Mouse (Mus musculus) left cerebral cortex, adult 18-20 months (tissue): ENCODE data around the gene 1700015G11Rik. TPM values are rescaled to one million over a fixed set of nuclear protein-coding genes. Genes with fewer than 3 reads are reported as not detected.
A peak's percentile ranks its signal among the peaks of the same experiment; 100 is the strongest.

Source experiments
- DNase-seq, 2 experiments: peaks; one replicate each; pipeline ENCODE4 v3.0.0; 2021 to 2022; ENCODE audit warnings: low spot score in 2 of 2, mixed read lengths in 1 of 2
- long read RNA-seq, 2 experiments: library from polyadenylated mRNA; stranded (forward); transcript quantifications; one replicate each; pipeline ENCODE4 v2.0.0; 2021
- total RNA-seq, 2 experiments: library from RNA; stranded (reverse); gene quantifications; 2 replicates each; pipeline ENCODE4 v1.2.3; 2021

1700015G11Rik gene
- total RNA-seq, result not detected
- long read RNA-seq, experiment 1, result 0 reads
- long read RNA-seq, experiment 2, partial matches to known transcripts, result 0 of 1 reads
- long read RNA-seq, experiment 2, other reads (novel, unspliced or antisense), result 1 of 1 reads

DNA sequence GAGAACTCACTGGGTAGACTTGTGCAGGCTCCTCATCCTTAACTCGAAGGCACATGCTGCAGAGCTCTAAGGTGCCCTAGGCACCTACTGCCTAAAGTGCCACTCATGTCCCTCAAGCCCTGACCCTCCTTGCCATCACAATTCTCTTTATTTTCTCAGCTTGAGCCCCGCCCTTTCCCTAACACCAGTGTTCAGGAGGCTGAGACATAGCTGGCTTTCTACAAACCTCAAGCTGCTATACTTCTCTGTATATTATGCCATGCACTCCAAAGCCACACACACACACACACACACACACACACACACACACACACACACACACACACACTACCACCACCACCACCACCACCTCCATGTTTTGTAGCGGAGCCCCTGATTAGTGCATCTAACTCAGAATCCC lies at the start of gene 1700015G11Rik:
Gene 1700015G11Rik, minus strand, starts transcription at position 101 of the 400 bp plus-strand sequence.
- no peak for DNase-seq

DNA sequence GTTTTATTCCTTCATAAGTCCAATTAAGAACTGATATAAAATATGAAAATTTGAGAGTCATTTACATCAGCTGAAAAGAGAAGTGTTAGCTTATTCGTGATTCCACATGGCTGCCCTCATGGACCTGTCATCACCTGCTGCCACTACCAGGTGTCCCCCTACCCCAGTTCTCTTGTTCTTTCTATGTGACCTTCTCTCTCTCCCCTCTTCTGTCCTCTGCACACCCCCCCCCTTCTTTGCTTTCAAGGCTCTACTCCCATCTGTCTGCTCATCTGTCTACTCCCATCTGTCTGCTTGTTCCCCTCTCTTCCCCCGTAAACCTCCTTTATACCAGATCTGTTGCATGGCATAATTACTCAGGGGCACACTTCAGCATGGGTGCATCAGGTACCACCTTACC lies 41.4 kb upstream of the 1700015G11Rik start:
- DNase-seq, result no peak

DNA sequence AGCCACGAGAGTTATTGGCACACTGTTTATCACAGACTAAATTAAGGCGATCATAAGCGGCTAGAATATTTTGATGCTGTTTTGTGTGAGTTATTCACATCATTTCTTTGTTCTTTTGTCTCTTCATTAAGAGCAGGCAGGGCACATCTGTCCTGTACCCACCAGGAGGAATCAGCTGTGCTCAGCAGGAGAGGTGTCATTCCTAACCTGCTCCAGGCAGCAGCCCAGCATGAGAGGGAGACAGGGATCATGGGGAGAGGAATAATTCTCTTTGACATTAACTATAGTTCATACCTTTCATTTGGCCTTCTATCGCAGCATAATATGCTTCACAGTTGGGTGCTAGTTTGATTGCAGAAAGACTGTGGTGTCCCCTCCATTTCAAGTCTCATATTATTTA lies 40.7 kb upstream of the 1700015G11Rik start:
- DNase-seq, result no peak

DNA sequence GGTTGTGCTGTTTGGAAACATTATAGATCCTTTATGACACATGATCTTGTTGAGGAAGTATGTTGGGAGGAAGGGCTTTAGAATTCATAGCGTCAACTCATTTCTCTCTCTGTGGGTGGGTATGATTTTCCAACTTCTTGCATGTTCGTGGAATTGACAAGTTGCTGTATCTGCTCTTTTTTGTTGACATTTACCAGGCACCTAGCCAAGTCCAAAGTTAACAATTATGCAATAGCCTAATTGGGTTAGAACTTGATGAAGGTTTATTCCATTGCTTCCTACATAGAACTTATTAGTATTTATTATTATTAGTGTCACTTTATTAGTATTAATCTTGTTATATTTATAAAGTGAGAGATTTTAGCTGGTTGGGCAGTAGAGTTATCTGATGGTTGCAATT lies 40.3 kb upstream of the 1700015G11Rik start:
- no peak for DNase-seq

DNA sequence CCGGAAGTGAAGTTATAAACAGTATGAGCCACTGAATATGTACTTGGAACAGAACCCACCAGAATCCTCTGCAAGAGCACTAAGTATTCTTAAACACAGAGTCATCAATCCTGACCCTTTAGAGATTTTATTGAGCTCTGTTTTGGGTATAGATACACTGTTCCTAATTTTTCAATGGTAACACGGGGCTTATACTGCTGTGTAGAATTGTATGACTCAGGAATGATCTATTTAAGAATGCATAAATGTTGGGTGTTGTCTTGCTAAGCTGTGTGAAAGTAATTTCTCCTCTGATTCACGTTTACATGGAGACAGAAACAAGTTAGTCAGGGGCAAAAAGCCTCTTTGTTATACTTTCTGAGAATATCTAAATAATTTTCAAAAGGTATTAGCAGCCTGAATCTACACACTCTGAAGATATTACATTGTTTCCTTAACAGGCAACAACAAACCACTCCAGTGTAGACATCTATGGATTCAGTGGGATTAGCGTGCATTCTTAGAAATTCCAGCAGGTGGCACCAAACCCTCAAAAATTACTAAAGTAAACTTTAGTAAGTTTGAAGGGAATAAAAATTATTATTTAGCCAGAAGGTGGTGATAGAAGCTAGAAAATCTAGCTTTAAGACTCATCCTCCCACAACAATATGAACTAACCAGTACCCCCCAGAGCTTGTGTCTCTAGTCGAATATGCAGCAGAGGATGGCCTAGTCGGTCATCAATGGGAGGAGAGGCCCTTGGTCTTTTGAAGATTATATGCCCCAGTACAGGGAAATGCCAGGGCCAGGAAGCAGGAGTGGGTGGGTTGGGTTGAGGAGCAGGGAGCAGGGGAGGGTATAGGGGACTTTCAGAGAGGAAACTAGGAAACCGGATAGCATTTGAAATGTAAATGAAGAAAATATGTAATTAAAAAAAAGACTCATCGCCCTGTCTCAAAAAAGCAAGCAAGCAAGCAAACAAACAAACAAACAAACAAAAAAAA lies 22.4 kb upstream of the 1700015G11Rik start:
- DNase-seq, result peak; percentile 24 to 64

DNA sequence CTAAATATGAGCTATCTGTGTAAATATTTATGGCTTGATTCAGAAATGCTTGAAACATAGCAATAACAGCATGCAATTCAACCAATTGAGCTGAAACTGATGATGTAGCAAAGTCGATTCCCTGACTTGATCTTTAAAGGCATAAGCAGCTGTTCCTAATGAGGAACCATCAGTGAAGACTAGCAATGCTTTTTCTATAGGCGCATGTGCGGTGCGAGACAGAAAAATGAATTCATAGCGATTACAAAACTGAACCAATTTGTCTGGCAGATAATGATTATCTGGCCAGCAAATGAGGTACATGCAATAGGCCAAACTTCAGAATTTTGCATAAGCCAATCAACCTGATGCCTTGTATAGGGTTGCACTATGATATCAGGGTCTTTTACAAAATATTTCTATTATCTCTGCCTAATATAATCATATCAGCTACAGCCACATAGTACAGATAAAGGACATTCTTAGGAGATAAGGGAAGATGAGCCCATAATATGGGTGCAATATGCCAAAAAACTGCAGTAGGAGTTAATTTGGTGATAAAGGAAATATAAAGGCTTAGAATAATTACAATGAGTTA lies 8.6 kb upstream of the 1700015G11Rik start:
- DNase-seq, result no peak

DNA sequence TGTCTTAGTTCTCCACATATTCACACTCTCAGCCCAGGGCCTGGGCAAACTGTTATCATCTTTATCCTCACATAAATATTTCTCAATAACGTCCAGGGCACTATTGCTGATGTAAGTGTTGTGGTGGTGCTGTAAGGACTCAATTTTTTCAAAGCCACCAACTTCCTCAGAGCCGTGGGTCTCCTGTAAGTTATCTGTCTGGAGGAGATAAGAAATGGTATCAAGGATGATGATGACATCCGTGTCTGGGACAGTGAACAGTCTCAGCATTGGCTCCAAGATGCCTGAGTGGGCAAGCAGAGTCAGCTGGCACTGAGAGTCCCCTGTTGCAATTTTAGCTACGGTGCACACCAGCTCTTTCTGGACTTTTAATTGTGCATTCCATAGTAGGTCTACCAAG lies 6.5 kb upstream of the 1700015G11Rik start:
- no peak for DNase-seq

DNA sequence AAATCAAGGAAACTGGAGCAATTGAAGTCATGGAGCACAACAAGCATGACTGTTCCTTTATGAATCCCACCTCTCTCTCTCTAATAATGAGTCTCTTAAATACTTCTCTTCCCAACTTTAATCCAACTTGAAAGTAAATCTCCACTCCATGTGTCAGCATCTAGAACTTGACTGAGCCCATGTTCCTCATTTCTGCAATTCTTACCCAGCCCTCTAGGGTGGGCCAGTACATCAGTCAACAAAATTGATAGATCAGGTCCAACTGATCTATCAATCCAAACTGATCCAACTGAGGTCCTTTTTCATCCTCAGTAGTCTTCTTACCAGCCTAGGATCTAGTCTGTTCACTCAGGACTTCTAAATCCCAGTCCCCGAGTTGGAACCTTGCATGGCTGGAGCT lies 348 bp downstream of the 1700015G11Rik start:
- DNase-seq, result no peak

DNA sequence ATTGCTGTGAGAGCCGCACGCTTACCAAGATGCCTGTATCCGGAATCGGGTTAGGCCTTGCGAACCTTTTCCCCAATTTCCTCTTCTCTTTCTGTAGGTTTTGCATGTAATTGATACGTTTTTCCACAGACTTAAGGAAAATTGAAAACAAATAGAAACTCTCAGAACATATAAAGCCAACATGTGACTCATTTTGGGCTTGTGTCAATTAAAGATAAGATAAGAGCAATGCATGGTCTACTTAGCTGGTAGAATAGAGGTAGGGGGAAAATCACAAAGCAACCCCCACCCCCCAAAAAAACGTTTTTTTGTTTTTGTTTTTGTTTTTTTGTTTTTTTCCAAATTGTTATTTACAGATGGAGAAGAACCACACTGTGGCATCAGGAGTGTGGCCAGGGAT lies 2.1 kb downstream of the 1700015G11Rik start:
- no peak for DNase-seq

DNA sequence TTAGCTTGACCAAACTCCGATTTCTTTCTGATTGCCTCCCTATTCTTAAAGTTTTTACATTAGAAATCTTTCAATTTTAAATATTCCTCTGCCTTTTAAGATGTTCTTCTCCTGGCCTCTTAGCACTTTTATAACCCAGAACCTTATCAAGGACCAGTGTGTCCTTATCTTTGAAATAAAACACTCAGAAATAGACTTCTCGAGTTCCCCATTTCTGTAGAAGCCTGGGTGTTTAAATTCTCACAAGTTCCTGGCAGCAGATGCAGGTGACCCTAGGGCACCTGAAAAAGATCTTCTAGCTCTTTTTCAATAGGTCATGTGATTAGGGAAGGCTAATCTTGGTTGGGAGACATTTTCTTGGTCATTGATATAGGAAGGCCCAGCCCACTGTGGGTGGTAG lies 8.4 kb downstream of the 1700015G11Rik start:
- DNase-seq, result no peak

DNA sequence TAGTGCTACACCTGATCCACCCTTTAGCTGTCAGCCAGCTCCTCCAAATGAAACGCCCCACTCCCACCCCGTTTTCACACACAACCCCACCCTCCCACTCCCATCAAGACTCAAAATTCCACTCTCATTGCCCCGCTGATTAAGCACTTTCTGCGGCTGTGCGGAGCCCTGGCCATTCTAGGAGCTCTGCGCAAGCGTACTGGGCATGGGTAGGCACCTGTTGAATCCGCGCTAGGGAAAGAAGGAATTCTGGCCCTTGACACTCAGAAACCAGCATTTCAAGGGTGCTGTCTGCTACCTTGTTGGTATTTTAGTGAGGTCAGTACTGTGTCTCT lies 9.3 kb downstream of the 1700015G11Rik start:
- no peak for DNase-seq

DNA sequence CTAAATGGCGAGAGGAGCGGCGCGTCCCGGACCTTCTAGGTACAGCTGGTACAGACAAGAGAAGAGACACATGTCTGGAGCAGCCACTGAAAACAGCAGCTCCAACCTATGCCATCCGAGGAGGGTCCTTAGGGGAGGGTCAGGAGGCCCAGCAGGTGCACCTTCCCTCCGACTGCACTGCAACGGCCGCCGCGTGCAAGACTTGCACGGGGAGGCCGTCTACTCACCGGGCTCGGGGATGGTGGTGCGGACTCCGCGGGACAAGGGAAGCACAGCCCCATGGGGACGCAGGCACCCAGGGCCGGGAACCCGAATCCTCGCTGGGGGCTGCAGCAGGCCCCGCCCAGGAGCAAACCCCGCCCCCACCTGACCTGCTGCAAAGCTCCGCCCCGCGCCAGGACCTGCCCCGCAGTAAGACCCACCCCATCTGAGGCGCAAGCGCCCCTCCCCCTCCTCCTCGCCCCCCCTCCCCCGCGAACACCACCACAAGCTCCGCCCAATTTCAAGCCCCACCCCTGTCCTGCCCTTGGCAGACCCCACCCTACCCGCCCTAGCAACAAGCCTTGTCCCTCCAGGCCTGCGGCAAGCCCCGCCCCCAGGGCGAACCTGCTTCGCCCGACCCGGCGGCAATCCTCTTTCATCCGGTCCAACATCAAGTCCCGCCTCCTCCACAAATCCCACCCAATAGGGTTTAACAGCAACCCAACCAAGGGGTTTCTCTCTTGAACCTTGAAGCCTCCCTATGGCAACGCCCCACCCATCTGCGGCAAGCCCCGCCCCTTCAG lies 9.8 kb downstream of the 1700015G11Rik start, which contains the start of gene Svip:
Gene Svip, minus strand, starts transcription at position 508 of the 785 bp plus-strand sequence.
- peak; percentile 89 to 92 for DNase-seq

DNA sequence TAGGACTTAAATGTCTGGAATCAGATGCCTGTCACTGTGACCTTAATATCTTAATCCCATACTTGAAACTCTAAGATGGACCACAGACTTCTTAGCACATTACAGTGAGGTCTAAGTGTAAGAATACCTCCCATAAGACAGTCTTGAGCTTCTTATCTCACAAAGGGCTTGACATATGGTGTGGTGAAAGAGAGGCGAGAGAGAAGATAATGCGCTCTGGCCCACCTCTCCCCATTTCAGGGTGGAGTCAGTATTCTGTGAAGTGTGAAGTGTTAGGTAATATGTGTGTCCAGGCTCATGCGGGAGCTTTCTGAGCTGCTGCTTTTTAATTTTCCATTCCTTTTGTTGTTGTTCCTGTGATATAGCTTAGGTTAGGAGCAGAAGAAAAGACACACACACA lies 24.5 kb downstream of the 1700015G11Rik start:
- DNase-seq, result no peak

DNA sequence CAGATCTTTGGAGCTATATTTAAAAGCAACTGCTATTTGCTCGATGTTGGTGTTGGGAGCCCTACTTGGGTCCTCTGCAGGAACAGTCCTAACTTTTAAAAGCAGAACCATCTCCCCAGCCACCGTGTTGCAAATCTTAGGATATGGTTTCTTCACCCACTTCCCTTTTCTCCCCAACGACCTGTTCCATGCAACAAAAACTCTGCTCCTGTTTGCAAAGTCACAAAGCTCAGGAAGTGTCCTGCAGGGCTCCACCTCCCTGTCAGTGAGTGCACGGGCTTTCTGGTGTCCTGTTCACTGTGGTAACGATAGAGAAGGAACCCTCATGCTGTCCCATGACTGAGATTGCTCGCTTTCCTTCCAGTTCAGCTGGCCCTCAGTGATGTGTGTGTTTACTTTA lies 28.6 kb downstream of the 1700015G11Rik start:
- no peak for DNase-seq

DNA sequence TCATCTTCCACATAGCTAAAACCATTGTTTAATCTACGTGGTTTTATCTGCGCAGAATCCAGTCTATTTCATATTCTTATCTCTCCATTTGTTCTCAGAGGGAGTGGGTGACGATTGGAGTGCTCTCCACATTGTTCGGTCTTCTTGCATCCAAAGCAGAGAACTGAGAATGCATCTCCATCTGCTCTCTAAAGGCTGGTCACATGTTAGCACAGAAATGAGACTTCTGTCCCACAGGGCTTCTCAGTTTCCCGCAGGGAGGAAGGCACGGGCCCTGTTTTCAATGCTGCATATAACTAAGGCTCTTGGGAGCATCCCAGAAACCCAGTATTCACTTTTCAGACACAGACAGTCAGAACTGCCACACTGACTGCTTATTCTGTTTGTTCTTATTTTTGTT lies 29.8 kb downstream of the 1700015G11Rik start:
- no peak for DNase-seq

DNA sequence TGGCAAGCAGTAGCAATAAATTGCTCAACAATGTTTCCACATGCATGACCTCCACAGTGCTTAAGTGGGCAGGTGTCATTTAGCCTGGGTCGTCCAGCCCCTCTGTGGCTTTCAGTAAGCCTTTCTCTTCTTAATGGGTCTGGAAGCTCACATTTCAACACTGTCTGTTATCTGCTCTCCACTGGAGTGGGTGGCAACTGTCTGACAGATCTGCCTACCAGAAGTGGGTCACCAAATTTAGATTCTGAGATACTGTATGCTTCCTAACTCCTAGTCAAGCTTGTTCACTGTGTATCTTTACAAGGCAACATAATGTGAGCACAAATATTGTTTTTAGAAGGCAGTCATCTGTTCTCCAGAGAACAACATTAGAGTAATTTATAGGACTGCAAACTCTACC lies 33.2 kb downstream of the 1700015G11Rik start:
- DNase-seq, result peak in 1 of 2 experiments; percentile 25

DNA sequence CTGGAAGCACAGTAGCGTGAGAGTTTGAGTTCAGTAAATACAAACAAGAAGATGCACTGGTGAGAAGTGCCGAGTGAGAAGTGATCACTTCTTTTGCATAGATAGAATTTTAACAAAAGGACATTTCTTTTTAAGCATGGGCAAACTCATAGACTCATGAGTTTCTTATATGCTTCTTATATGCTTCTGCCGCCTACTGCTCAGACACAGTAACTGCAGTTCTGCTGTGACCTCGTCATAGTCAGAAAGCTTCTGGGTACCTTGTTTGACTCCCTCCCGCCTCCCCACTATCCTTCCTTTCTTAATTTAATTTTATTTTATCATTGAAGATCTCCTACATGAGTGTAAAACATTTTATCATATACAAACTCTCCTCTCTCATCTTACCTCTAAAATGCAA lies 36.3 kb downstream of the 1700015G11Rik start:
- DNase-seq, result no peak

DNA sequence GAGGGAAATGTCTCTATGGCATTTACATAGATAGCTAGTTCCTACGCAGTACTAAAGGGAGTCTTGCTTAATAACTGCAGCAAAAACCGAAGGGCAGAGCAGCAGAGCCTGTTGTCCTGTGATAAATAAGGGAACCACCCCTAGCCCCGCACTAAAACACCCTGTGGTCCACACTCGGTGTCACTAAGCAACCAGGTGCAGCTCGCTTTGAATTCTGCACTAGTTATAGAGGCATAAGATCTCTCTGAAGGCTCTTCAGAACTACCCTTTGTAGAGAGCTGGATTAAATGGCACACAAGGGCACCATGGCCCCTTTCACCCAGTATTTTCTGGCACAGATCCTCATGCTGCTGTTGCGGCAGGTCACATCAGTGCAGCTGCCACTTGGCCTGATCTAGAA lies 40.3 kb downstream of the 1700015G11Rik start:
- no peak for DNase-seq

DNA sequence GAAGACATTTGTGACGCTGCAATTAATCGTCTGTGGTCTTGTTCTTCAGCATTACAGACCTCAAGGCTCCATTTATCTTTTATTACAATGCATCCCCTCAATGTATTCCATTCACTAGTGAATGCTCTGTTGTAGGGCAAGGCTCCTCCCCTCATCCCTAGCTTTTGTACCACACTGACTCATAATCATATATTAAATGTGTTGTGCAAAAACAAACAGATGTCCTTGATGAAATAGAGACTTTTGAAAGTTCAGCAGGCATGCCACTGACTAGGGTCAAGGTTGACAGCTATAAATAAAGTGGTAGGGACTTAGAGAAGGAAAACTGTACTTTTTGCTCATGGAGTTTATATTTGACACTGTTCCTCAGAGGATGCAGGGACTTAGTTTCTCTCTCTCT lies 42.0 kb downstream of the 1700015G11Rik start:
- DNase-seq, result no peak

DNA sequence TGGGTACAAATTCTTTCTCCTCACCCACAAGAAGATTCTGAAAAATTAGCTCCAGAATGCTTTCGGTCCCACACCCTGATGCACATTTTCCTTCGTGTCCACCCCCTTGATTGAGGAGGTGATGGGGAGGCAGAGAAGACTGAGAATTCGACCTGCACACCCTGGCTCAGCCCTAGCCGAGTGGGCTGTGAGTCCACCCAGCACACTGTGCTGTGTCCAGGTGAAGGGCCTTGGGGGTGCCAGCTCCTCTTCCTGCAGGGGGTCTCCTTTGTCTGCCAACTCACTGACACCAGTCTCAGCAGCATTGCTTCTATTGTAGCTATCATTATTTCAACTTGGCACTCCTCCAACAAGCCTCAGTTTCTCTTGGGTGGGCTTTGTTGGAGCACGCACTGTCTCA lies 42.4 kb downstream of the 1700015G11Rik start:
- DNase-seq, result no peak

DNA sequence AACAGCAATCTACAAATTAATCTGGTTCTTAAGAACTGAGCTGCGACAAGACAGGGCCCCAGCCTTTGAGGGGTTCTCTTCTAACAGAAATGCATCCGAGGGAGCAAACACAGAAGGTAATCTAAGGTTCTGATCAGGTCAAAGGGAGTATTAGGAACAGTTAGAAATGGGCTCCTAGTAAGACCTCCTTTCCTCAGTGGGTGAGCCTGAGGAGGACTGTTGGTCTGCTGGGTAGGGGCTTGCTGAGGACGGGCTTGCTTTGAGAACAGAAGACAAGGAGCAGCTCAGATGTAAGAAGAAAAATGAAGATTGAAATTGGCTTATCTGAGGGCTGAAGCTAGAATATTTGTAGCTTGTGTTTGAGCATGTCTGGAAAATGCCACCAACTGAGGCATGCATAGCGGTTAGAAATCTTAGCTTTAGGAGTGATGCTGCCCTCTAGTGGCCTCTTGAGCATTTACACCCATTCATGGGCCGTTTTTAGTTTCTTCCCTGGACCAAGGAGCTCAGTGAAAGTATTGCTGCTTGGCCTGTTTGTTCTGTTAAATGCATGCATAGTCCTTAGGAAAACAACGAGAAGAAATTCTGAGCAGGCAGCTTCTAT lies 43.2 kb downstream of the 1700015G11Rik start:
- peak; percentile 43 to 45 for DNase-seq
